Mouse (Mus musculus) frontal cortex, postnatal 14 days (tissue): Measurements from ENCODE around the gene Egfr.

Source experiments
- DNase-seq, 2 experiments: peaks; one replicate each; pipeline ENCODE4 v3.0.0; 2022; ENCODE audit warnings: low spot score in 2 of 2

Egfr gene

GRCm38 (mm10) chr11:16951761-16952010 is 199.7 kb downstream of the Egfr start:
- DNase-seq: no peak

GRCm38 (mm10) chr11:16956115-16956862 is 204.3 kb downstream of the Egfr start:
- no peak for DNase-seq

GRCm38 (mm10) chr11:16957030-16957429 is 205.0 kb downstream of the Egfr start:
- DNase-seq: no peak

- DNase-seq: no peak
These were observed 206.5 kb downstream of the Egfr start for GRCm38 (mm10) chr11:16958520-16958919.
